Mouse (Mus musculus) limb, embryonic 13.5 days (tissue): Measurements from ENCODE around the gene Hnrnpd. TPM values are rescaled to one million over a fixed set of nuclear protein-coding genes. Genes with fewer than 3 reads are reported as not detected.

Source experiments
- ATAC-seq: fragments of 200-750 bp; cut with Nextera tagmentation; 2 replicates; pipeline ENCODE4 v1.8.0; 2017; ENCODE audit warnings: low read depth, moderate number of reproducible peaks, moderate TSS enrichment; ENCODE audit not compliant: low FRiP score
- H3K27ac ChIP-seq: fragments of 300-500 bp; sonication (generic); 2 replicates; pipeline ENCODE4 v1.5.1; 2015; ENCODE audit warnings: inconsistent platforms, mild to moderate bottlenecking, moderate library complexity
- H3K27me3 ChIP-seq: fragments of 300-500 bp; sonication (generic); 2 replicates; pipeline ENCODE4 v1.6.1; 2015; ENCODE audit warnings: mild to moderate bottlenecking, inconsistent platforms
- H3K36me3 ChIP-seq: fragments of 300-500 bp; sonication (generic); 2 replicates; pipeline ENCODE4 v1.6.1; 2015; ENCODE audit warnings: inconsistent platforms, mild to moderate bottlenecking, moderate library complexity
- H3K4me1 ChIP-seq: fragments of 300-500 bp; sonication (generic); 2 replicates; pipeline ENCODE4 v1.6.1; 2015; ENCODE audit warnings: inconsistent platforms
- H3K4me2 ChIP-seq: fragments of 300-500 bp; sonication (generic); replicated peaks from 2 replicates; pipeline ENCODE4 v1.6.1; 2015; ENCODE audit warnings: inconsistent platforms, mild to moderate bottlenecking, moderate library complexity
- H3K4me3 ChIP-seq: fragments of 300-500 bp; sonication (generic); 2 replicates; pipeline ENCODE4 v1.5.1; 2015; ENCODE audit warnings: moderate library complexity, mild to moderate bottlenecking, inconsistent platforms
- H3K9ac ChIP-seq: fragments of 300-500 bp; sonication (generic); 2 replicates; pipeline ENCODE4 v1.6.1; 2015; ENCODE audit warnings: mild to moderate bottlenecking, inconsistent platforms
- H3K9me3 ChIP-seq: fragments of 300-500 bp; sonication (generic); 2 replicates; pipeline ENCODE4 v1.6.1; 2016; ENCODE audit warnings: inconsistent platforms
- WGBS: fragments of 180-500 bp; shearing (Covaris S2); methylation state at CpG from one replicate; pipeline ENCODE4 v1.1.7; 2015; 5-methylcytosine and 5-hydroxymethylcytosine counted together
- polyA plus RNA-seq: library from polyadenylated mRNA; unstranded; fragments of >200 nt; fragmentation: Nextera tagmentation; extraction: Ambion mirVana; gene quantifications from 2 replicates; pipeline ENCODE4 v1.2.1, GENCODE M21; 2015

Hnrnpd gene
- polyA plus RNA-seq: 213 and 222 TPM in 2 replicates

GRCm38 (mm10) chr5:99978699-99979442 is at the start of gene Hnrnpd, which contains the start of gene 4930524J08Rik:
Hnrnpd (minus strand) TSS chr5:99978938.
4930524J08Rik (plus strand) TSS chr5:99979061.
- no peaks in the 10 kb centered on the region for H3K27me3 ChIP-seq
- peak within 1 kb of the TSS; percentile 99 for H3K27ac ChIP-seq
- ATAC-seq: peak; percentile 97
- peak within 1 kb of the TSS; percentile 85 for H3K4me2 ChIP-seq
- WGBS: under 1% methylated on average over 95 of the region's 97 CpGs
- peak within 1 kb of the TSS; percentile 99 for H3K9ac ChIP-seq
- H3K4me3 ChIP-seq: peak within 1 kb of the TSS; percentile 88
- peaks cover 8% of the 10 kb centered on the region for H3K36me3 ChIP-seq
- H3K4me1 ChIP-seq: peaks cover 20% of the 10 kb centered on the region
- 0 out of 2 replicates have a peak, but pooled peaks cover 4% of the 10 kb centered on the region for H3K9me3 ChIP-seq

GRCm38 (mm10) chr5:100024868-100025267 is 46.1 kb upstream of the Hnrnpd start:
- no peak for ATAC-seq
- H3K27ac ChIP-seq: no peak overlapping the region
- H3K4me3 ChIP-seq: no peak overlapping the region
- no peak overlapping the region for H3K9ac ChIP-seq
- H3K36me3 ChIP-seq: no peaks in the 10 kb centered on the region
- H3K4me1 ChIP-seq: peaks cover 4% of the 10 kb centered on the region
- no peak overlapping the region for H3K4me2 ChIP-seq
- WGBS: 80% methylated on average over 1 of the region's 1 CpGs
- no peaks in the 10 kb centered on the region for H3K27me3 ChIP-seq
- H3K9me3 ChIP-seq: no peaks in the 10 kb centered on the region

GRCm38 (mm10) chr5:100024403-100024802 is 45.7 kb upstream of the Hnrnpd start:
- no peaks in the 10 kb centered on the region for H3K9me3 ChIP-seq
- H3K27me3 ChIP-seq: no peaks in the 10 kb centered on the region
- H3K4me3 ChIP-seq: no peak overlapping the region
- WGBS: 63% methylated on average over 5 of the region's 5 CpGs
- H3K4me2 ChIP-seq: no peak overlapping the region
- no peaks in the 10 kb centered on the region for H3K4me1 ChIP-seq
- ATAC-seq: no peak
- H3K36me3 ChIP-seq: no peaks in the 10 kb centered on the region
- H3K27ac ChIP-seq: no peak overlapping the region
- no peak overlapping the region for H3K9ac ChIP-seq

GRCm38 (mm10) chr5:100020089-100020488 is 41.4 kb upstream of the Hnrnpd start:
- H3K9ac ChIP-seq: no peak overlapping the region
- H3K27ac ChIP-seq: no peak overlapping the region
- H3K4me1 ChIP-seq: no peaks in the 10 kb centered on the region
- H3K9me3 ChIP-seq: no peaks in the 10 kb centered on the region
- H3K27me3 ChIP-seq: no peaks in the 10 kb centered on the region
- H3K4me2 ChIP-seq: no peak overlapping the region
- no peak overlapping the region for H3K4me3 ChIP-seq
- no peak for ATAC-seq
- no peaks in the 10 kb centered on the region for H3K36me3 ChIP-seq

GRCm38 (mm10) chr5:100012599-100012998 is 33.9 kb upstream of the Hnrnpd start:
- Histone ChIP-seq H3K9me3 (no peaks in the 10 kb centered on the region), H3K36me3 (no peaks in the 10 kb centered on the region), H3K4me1 (no peaks in the 10 kb centered on the region), H3K4me2 (no peak overlapping the region), H3K4me3 (no peak overlapping the region), H3K27ac (no peak overlapping the region), H3K27me3 (no peaks in the 10 kb centered on the region), H3K9ac (no peak overlapping the region)
- 83% methylated on average over 9 of the region's 9 CpGs for WGBS
- no peak for ATAC-seq

GRCm38 (mm10) chr5:100008485-100008884 is 29.7 kb upstream of the Hnrnpd start:
- no peak overlapping the region for H3K4me3 ChIP-seq
- no peaks in the 10 kb centered on the region for H3K36me3 ChIP-seq
- H3K9me3 ChIP-seq: no peaks in the 10 kb centered on the region
- no peak overlapping the region for H3K9ac ChIP-seq
- ATAC-seq: no peak
- no peak overlapping the region for H3K4me2 ChIP-seq
- H3K27ac ChIP-seq: no peak overlapping the region
- WGBS: 58% methylated on average over 3 of the region's 3 CpGs
- H3K4me1 ChIP-seq: no peaks in the 10 kb centered on the region
- no peaks in the 10 kb centered on the region for H3K27me3 ChIP-seq

- no peak for ATAC-seq
- H3K4me2 ChIP-seq: no peak overlapping the region
- no peaks in the 10 kb centered on the region for H3K9me3 ChIP-seq
- 78% methylated on average over 4 of the region's 4 CpGs for WGBS
- H3K36me3 ChIP-seq: no peaks in the 10 kb centered on the region
- no peaks in the 10 kb centered on the region for H3K4me1 ChIP-seq
- H3K27me3 ChIP-seq: no peaks in the 10 kb centered on the region
- no peak overlapping the region for H3K27ac ChIP-seq
- H3K4me3 ChIP-seq: no peak overlapping the region
- no peak overlapping the region for H3K9ac ChIP-seq
Measured at GRCm38 (mm10) chr5:100007040-100007375, 28.3 kb upstream of the Hnrnpd start.

- no peak for ATAC-seq
- Histone ChIP-seq H3K4me1 (no peaks in the 10 kb centered on the region), H3K9ac (no peak overlapping the region), H3K27ac (no peak overlapping the region), H3K4me3 (no peak overlapping the region), H3K27me3 (no peaks in the 10 kb centered on the region), H3K36me3 (no peaks in the 10 kb centered on the region), H3K9me3 (no peaks in the 10 kb centered on the region), H3K4me2 (no peak overlapping the region)
- 90% methylated on average over 4 of the region's 4 CpGs for WGBS
Measured at GRCm38 (mm10) chr5:100006324-100007039, 27.7 kb upstream of the Hnrnpd start.

GRCm38 (mm10) chr5:100005896-100006295 is 27.2 kb upstream of the Hnrnpd start:
- Histone ChIP-seq H3K4me2 (no peak overlapping the region), H3K27me3 (no peaks in the 10 kb centered on the region), H3K36me3 (no peaks in the 10 kb centered on the region), H3K4me3 (no peak overlapping the region), H3K9ac (no peak overlapping the region), H3K27ac (no peak overlapping the region), H3K9me3 (no peaks in the 10 kb centered on the region), H3K4me1 (0 out of 2 replicates have a peak, but pooled peaks cover 2% of the 10 kb centered on the region)
- no peak for ATAC-seq
- 90% methylated on average over 6 of the region's 6 CpGs for WGBS

GRCm38 (mm10) chr5:100005431-100005830 is 26.7 kb upstream of the Hnrnpd start:
- H3K9ac ChIP-seq: no peak overlapping the region
- H3K4me2 ChIP-seq: no peak overlapping the region
- 0 out of 2 replicates have a peak, but pooled peaks cover 3% of the 10 kb centered on the region for H3K4me1 ChIP-seq
- H3K36me3 ChIP-seq: no peaks in the 10 kb centered on the region
- H3K27ac ChIP-seq: no peak overlapping the region
- H3K4me3 ChIP-seq: no peak overlapping the region
- no peak for ATAC-seq
- no peaks in the 10 kb centered on the region for H3K9me3 ChIP-seq
- WGBS: 70% methylated on average over 3 of the region's 3 CpGs
- H3K27me3 ChIP-seq: no peaks in the 10 kb centered on the region

GRCm38 (mm10) chr5:100003895-100004294 is 25.2 kb upstream of the Hnrnpd start:
- 86% methylated on average over 4 of the region's 4 CpGs for WGBS
- no peak for ATAC-seq
- H3K9me3 ChIP-seq: no peaks in the 10 kb centered on the region
- no peak overlapping the region for H3K4me3 ChIP-seq
- H3K9ac ChIP-seq: no peak overlapping the region
- H3K27me3 ChIP-seq: no peaks in the 10 kb centered on the region
- no peaks in the 10 kb centered on the region for H3K36me3 ChIP-seq
- H3K4me1 ChIP-seq: 0 out of 2 replicates have a peak, but pooled peaks cover 3% of the 10 kb centered on the region
- no peak overlapping the region for H3K4me2 ChIP-seq
- no peak overlapping the region for H3K27ac ChIP-seq

- Histone ChIP-seq H3K27ac (no peak overlapping the region), H3K4me2 (no peak overlapping the region), H3K9me3 (peaks cover 6% of the 10 kb centered on the region; the same call in 1 of the 2 replicates), H3K9ac (no peak overlapping the region; the same call in 1 of the 2 replicates), H3K4me1 (0 out of 2 replicates have a peak, but pooled peaks cover 3% of the 10 kb centered on the region), H3K4me3 (no peak overlapping the region), H3K27me3 (no peaks in the 10 kb centered on the region), H3K36me3 (no peaks in the 10 kb centered on the region)
- WGBS: 40% methylated on average over 8 of the region's 8 CpGs
- ATAC-seq: no peak
Measured at GRCm38 (mm10) chr5:100000500-100000899, 21.8 kb upstream of the Hnrnpd start.
